Mouse (Mus musculus) mature B cell (primary cell): ENCODE data around the gene Mea1.

ENCODE experiments used
- in situ Hi-C: fragments of 300-500 bp; cut with MboI; formaldehyde crosslinking; loops from 2 replicates; pipeline ENCODE4 v1.14.3; 2019

Gene Mea1

DNA sequence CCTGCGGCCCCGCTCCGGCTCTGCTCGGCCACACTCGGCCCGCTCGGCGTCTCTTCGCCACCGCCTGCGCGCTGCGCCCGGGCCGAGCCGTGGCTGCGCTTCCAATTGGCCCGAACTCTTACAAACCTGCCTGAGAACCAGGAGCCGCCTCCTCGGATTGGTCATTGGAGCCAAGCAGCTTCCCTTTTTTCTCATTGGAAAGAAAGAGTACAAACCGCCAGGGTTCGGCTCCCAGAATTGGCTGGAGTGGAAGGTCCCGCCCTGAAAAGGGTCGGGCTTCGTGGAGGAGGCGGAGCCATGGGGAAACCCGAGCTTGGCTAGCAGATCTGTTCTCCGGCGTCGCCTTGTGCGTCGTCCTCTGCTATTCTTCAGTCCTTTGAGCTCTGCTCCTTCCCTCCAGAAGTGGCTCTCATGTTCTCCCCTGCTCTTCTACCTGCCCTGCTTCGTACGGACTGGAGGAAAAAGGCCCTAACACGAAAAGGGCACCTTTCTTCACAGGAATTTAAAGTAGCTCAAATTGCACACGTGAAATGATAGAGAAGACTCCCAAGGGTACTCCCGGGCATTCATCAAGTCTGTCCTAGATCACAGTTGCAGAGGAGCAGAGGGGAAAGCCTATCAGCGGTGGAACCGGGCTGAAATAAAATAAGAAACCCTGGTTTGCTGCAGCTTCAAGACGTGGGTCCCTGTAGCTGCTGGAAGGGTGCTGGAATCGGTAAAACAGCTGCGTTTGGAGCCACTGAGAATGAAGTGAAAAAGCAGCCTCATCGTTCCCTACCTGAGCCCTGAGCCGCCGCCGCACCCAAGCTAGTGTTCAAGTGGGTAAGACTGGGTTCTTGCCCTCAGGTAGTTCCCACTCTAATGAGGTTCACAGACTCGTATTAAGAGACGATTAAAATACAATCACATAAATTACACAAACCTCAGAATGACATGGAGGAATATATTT, 26.6 kb downstream of the Mea1 start, which contains the start of gene Ppp2r5d:
TSS of gene Ppp2r5d (minus strand) at position 225 of the 949 bp plus-strand sequence.
- in situ Hi-C loops, result no loop called here

DNA sequence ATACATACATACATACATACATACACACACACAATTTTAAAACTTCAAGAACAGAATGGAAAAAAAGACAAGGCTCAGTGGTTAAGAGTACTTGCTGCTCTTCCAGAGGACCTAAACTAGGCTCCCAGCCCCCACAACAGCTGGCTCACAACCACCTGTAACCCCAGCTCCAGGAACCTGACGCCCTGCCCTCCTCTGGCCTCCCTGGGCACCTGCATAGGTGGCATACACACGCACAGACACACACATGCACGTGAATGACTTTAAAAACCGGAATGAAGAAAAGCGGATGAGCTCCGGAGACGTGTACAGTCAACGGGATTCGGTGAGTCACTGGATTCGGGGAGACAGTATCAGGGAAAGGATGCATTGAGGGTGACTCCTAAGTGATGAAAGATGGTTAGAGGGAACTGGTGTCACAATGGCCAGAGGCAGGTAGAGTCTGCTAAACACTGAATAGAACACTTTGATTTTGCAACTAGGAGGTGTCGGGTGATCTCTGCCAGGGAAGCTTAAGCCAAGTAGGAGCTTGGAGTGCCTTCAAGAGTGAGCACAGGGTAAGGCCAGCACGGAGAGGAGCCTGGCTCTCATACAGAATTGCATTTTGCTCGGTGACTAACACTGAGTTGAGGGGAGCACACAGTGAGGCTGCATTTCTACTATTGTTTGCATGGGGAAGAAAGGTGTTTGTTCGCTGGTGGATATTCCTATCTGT, 27.9 kb downstream of the Mea1 start:
- in situ Hi-C loops, result no loop called here

DNA sequence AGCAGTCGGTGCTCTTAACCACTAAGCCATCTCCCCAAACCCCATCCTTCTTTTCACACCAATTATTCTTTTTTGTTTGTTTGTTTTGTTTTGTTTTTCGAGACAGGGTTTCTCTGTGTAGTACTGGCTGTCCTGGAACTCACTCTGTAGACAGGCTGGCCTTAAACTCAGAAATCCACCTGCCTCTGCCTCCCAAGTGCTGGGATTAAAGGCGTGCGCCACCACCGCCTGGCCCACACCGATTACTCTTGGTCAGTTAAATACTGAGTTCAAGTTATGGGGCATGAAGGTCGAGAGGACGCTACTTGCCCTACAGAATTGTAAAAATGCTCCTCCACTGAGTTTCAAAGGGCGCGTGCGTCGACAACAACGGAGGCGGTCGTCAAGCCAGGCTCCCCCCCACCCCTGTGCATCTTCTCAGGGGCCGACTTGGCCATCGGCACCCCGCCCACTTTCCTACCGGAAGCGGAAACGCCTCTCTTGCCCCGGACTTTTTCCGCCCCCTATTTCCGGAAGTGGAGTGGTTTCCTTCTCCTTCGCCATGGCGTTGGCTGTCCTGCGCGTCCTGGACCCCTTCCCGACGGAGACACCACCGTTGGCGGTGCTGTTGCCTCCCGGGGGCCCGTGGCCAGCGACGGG, 32.5 kb downstream of the Mea1 start, which contains the start of gene Pex6:
TSS of gene Pex6 (plus strand) at position 505 of the 639 bp plus-strand sequence.
- in situ Hi-C loops, result no loop called here

DNA sequence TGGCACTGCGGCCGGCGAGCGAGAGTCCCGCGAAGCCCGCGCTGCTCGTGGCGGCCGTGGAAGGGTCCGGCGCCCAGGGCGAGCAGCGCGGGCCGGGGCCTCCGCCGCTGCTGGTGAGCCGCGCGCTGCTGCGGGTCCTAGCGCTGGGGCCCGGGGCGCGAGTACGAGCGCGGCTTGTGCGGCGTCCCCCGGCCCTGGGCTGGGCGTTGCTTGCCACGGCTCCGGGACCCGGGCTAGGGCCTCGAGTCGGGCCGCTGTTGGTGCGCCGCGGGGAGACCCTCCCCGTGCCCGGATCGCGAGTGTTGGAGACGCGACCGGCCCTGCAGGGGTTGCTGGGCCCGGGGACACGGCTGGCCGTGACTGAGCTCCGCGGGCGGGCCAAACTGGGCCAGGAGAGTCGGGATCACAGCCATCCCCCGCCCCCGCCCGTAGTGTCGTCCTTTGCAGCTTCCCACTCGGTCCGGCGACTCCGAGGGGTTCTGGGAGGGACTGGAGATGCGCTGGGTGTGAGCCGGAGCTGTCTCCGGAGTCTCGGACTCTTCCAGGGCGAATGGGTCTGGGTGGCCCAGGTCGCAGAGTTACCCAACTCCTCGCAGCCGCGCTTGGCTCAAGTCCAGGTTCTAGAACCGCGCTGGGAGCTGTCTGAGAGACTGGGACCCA, 33.1 kb downstream of the Mea1 start:
- in situ Hi-C loops, result no loop called here

DNA sequence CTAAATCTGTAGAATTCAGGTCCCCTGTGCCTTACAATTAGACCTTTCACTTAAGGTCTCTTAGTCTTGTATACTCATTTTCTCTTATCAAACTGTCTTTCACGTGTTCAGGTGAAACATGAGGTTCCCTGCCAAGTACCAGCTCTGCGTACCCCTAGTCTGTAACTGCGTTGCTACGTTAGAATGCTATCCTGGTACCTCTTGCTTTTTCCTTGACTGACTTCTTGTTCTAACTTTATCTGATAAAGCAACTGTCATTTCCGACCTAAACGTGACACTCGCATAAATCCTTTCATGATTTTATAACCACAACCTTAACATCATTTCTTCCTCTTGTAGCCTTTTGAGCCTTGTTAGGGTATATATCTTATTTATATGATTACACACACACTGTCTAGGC, 33.8 kb downstream of the Mea1 start:
- in situ Hi-C loops, result no loop called here

DNA sequence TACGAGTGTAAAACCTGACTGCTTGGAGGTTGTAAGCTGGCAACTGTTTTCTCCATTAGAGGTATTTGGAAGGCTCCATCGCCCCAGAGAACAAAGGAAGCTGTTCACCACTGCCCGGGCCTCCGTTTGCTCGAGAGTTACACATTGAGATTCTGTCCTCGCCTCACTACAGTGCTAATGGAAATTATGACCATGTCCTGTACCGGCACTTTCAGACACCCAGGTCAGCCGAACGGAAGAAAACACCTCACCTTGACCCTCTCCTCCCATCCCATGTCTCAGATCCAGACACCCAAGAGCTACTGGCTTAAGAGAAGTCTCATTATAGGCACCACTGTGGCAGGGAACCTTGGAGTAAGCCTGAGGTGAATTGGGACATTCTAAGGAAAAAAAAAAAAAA, 35.3 kb downstream of the Mea1 start:
- in situ Hi-C loops, result no loop called here

DNA sequence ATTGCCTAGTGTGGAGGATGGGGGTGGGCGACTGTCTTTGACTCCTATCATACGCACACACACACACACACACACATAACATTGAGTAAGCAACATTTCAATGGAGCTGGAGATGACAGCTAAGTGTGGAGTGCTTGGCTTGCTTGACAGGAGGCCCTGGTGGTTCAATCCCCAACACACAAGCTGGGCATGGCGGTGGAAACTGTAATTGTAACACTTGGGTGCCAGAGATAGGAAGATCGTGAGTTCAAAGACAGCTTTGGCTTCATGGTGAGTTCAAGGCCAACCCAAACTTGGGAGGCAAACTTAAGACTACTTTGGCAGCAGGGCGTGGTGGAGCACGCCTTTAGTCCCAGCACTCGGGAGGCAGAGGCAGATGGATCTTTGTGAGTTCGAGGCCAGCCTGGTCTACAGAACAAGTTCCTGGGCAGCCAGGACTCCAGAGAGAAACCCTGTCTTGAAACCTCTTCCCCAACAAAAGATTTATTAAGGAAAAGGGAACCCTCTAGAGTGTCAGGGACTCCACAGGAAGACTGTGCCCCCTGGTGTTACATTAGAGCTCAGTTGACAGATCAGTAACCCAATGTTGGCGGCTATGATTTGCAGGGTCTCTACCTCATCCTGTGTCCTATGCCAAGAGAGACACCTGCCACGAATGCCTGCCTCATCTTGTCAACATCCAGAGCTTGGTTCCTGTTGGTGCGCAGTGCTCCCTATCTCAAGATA, 36.3 kb downstream of the Mea1 start:
- in situ Hi-C loops, result no loop called here

DNA sequence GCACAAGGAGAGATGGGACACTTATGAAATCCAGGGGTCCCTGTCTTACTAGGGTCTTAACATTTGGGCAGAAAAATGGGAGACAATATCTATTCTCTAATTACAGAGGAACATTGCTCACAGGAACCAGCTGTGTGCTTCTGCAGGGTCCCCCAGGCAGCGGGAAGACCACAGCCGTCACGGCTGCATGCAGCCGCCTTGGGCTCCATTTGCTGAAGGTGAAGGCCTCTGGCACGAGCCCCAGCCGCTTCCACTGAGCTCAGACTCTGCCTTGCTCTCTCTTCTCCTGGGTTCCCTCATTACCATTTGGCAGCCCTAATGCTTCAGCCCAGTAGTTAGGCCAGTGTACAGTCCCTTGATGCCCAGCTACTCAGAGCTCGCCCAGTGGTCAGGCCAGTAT, 42.5 kb downstream of the Mea1 start:
- in situ Hi-C loops, result no loop called here

DNA sequence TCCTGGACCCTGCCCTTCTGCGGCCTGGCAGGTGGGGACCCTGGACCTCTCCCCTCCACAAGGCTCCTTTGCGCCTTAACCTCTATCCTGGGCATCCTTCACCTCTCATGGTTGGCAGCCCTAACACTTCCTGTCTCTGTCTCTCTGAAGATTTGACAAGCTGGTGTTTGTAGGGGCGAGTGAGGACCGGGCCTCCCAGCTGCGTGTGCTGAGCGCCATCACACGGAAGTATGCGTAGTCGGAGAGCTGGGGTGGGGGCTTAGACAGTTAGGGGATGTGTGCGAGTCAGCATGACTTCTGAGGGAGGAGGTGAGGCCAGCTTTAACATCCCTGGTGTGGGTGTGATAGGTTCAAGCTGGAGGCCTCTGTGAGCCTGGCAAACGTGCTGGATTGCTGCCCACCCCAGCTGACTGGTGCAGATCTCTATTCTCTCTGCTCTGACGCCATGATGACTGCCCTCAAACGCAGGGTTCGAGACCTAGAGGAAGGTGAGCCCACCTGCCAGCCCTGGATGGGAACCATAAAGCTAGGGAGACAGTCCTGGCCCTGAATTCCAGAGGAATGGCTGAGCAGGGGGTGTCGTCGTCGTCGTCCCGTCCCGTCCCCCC, 46.0 kb downstream of the Mea1 start:
- in situ Hi-C loops, result no loop called here

DNA sequence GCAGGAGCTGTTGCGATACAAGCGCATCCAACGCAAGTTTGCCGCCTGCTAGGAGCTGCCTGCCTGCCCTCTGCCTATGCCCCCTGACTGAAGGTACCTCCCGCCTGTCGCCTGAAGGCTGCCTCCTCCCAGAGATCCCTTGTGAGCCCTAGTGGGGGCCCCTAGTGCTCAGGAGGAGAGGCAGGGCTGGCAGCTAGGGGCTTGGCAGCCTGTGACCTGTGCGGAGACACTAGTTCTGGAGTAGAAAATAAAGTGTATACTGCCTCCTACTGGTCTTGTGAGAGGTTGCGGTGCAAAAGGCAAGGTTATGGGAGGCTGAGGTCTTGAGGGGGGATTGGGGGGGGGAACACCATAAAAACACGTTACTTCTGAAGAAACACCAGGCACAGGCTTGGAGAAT, 46.7 kb downstream of the Mea1 start:
- in situ Hi-C loops, result no loop called here

DNA sequence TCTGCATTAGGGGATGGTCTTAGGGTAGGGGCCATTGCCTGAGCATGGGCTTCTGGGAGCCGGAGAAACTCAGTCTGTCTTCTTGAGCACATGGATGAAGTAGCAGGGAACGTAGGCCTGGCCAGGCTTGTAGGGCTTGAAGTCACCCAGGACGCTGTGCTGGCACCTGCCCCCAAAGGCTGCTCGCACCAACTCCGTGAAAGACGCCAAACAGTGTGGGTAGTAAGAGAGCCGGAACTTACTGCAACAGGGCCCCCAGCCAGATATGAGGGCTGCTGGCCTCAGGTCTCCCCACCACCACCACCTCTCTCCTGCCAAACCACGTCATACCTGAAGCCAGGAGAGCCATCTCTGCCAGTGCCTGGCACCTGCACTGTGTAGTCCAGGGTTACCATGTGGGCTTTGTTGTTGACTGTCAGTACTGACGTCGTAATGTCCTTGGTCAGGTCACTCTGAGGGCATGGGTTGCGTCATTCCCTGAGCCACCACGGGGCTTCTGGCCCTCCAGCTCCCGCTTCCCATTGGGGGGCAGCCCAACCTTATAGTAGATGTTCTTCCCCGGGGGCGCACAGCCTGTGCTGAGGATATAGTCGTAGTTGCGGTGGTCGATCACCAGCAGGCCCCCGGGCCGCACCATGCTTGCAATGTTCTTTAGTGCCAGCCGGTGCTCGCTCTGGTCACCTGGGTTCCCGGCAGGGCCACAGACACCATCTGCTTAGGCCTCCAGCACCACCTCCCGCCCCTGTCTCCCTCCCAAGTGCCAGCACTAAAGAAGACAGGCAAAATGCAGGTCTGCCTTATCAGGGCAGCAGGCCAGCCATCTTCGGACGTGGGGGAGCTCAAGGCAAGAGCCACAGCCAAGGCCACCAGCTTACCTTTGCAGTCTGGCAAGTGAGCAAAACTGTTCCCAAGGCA, 47.4 kb downstream of the Mea1 start:
- in situ Hi-C loops, result no loop called here

DNA sequence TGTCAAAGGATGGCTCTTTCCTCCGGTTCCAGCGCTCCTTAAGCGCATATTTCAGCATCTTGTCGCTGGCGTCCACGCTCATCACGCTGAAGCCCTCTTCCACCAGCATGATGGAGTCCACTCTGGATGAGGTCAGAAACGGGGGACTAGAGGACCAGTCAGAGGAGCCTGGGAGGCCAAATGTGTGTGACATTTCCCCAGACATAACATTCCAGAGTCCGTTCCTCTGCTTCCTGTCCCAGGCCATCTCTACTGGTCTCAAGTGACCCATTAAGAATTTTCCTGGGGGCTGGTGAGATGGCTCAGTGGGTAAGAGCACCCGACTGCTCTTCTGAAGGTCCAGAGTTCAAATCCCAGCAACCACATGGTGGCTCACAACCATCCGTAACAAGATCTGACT, 48.7 kb downstream of the Mea1 start:
- in situ Hi-C loops, result no loop called here

DNA sequence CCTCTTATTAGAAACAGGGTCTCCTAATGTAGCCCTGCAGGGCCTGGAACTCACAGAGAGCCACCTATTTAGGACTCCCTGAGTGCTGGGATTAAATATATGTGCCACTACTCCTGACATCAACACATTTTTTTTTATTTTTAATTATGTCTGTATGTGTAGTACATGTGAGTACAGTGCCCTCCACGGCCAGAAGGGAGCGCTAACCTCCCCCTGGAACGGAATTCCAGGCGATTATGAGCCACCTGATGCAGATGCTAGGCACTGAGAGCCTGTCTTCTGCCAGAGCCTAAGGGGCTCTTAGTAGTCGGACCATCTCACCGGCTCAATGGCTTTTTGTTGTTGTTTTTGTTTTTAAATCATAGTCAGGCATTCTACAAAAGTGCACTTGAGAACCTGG, 49.4 kb downstream of the Mea1 start:
- in situ Hi-C loops, result no loop called here

DNA sequence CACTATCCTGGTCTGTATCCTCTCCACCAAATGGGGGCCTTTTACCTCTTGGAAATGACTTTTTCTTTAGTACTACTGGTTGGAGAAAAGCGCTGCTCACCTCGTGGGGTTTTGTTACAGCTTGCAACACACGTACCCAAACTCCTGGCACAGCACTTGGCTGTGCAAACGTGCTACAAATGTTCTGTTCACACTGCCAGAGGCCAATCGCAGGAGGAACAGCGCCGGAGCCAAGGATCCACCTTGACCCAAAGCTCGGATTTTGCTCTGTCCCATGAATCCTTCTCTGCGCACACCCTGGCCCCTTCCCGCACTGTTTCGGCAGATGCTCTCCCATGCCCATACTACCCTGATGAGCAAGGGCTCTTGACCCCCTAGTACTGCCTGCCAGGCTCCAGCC, 49.9 kb downstream of the Mea1 start:
- in situ Hi-C loops, result no loop called here

DNA sequence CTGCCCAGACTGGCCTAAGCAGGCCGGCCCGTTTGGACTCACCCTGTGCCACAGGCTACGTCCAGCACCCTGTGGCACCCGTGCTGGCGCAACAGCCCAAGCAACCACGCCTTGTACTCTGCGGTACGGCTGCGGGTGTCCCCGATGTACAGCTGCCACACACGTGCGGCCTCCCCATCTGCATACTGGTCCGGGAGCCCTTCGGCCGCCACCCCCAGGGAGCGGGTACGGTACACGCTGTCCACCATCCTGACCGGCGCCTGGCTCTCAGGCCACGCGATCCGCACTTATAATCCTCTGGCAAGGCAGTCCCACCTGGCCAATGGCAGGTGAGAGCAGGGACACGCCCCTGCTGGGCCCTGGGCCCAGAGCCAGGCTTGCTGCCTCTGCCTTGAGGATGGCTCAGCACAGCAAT, 50.3 kb downstream of the Mea1 start, which contains the start of gene Gnmt:
TSS of gene Gnmt (minus strand) at position 265 of the 415 bp plus-strand sequence.
- in situ Hi-C loops, result no loop called here
